Mouse (Mus musculus) stomach, embryonic 15.5 days (tissue): ENCODE measurements around the gene Coro7. TPM values are rescaled to one million over a fixed set of nuclear protein-coding genes. Genes with fewer than 3 reads are reported as not detected.
A peak's percentile ranks its signal among the peaks of the same experiment; 100 is the strongest.

ENCODE experiments used
- ATAC-seq: fragments of 200-750 bp; cut with Nextera tagmentation; 2 replicates; pipeline ENCODE4 v1.8.0; 2017; ENCODE audit warnings: low read depth, moderate number of reproducible peaks, moderate TSS enrichment; ENCODE audit not compliant: insufficient read depth, low FRiP score
- H3K27ac ChIP-seq: fragments of 300-500 bp; sonication (generic); 2 replicates; pipeline ENCODE4 v1.5.1; 2015; ENCODE audit warnings: mild to moderate bottlenecking, inconsistent platforms
- H3K27me3 ChIP-seq: fragments of 300-500 bp; sonication (generic); replicated peaks from 2 replicates; pipeline ENCODE4 v1.6.1; 2015; ENCODE audit warnings: inconsistent platforms
- H3K36me3 ChIP-seq: fragments of 300-500 bp; sonication (generic); 2 replicates; pipeline ENCODE4 v1.6.1; 2015; ENCODE audit warnings: inconsistent platforms
- H3K4me1 ChIP-seq: fragments of 300-500 bp; sonication (generic); 2 replicates; pipeline ENCODE4 v1.6.1; 2015; ENCODE audit warnings: inconsistent platforms
- H3K4me2 ChIP-seq: fragments of 300-500 bp; sonication (generic); 2 replicates; pipeline ENCODE4 v1.6.1; 2015; ENCODE audit warnings: mild to moderate bottlenecking, inconsistent platforms
- H3K4me3 ChIP-seq: fragments of 300-500 bp; sonication (generic); replicated peaks from 2 replicates; pipeline ENCODE4 v1.5.1; 2015; ENCODE audit warnings: inconsistent platforms
- H3K9ac ChIP-seq: fragments of 300-500 bp; sonication (generic); 2 replicates; pipeline ENCODE4 v1.6.1; 2015; ENCODE audit warnings: inconsistent platforms
- H3K9me3 ChIP-seq: fragments of 300-500 bp; sonication (generic); 2 replicates; pipeline ENCODE4 v1.6.1; 2016; ENCODE audit warnings: inconsistent platforms
- WGBS: fragments of 180-500 bp; shearing (Covaris S2); methylation state at CpG from one replicate; pipeline ENCODE4 v1.1.7; 2015; 5-methylcytosine and 5-hydroxymethylcytosine counted together
- polyA plus RNA-seq: library from polyadenylated mRNA; unstranded; fragments of >200 nt; fragmentation: Nextera tagmentation; extraction: Ambion mirVana; gene quantifications from 2 replicates; pipeline ENCODE4 v1.2.1, GENCODE M21; 2015

The Coro7 gene
- 16.3 and 20.8 TPM in 2 replicates for polyA plus RNA-seq

GRCm38 (mm10) chr16:4679121-4680018 lies at the start of gene Coro7:
TSS of gene Coro7 (minus strand) at chr16:4679777.
- no peaks in the 10 kb centered on the region for H3K9me3 ChIP-seq
- H3K27me3 ChIP-seq, result no peaks in the 10 kb centered on the region
- peak within 1 kb of the TSS; percentile 93 for H3K4me2 ChIP-seq
- H3K4me1 ChIP-seq, result peaks cover 7% of the 10 kb centered on the region
- H3K9ac ChIP-seq, result peak within 1 kb of the TSS; percentile 58
- H3K4me3 ChIP-seq, result peak within 1 kb of the TSS; percentile 76
- under 1% methylated on average over 47 of the region's 47 CpGs for WGBS
- ATAC-seq, result peak; percentile 89
- H3K36me3 ChIP-seq, result peaks cover 8% of the 10 kb centered on the region; the same call in 1 of the 2 replicates
- peak within 1 kb of the TSS; percentile 69 for H3K27ac ChIP-seq

- H3K4me2 ChIP-seq, result no peak overlapping the region
- no peak overlapping the region for H3K9ac ChIP-seq
- no peaks in the 10 kb centered on the region for H3K9me3 ChIP-seq
- H3K27ac ChIP-seq, result no peak overlapping the region
- no peak overlapping the region for H3K4me3 ChIP-seq
- no peaks in the 10 kb centered on the region for H3K36me3 ChIP-seq
- 0 out of 2 replicates have a peak, but pooled peaks cover 3% of the 10 kb centered on the region for H3K4me1 ChIP-seq
- 58% methylated on average over 1 of the region's 1 CpGs for WGBS
- no peak for ATAC-seq
- H3K27me3 ChIP-seq, result no peaks in the 10 kb centered on the region
These were observed 48.4 kb upstream of the Coro7 start for GRCm38 (mm10) chr16:4727963-4728362.

- Histone ChIP-seq H3K4me1 (0 out of 2 replicates have a peak, but pooled peaks cover 3% of the 10 kb centered on the region), H3K27ac (no peak overlapping the region), H3K9ac (no peak overlapping the region), H3K4me2 (peak overlapping the region; percentile 76; the same call in 1 of the 2 replicates), H3K27me3 (no peaks in the 10 kb centered on the region), H3K4me3 (0 out of 2 replicates have a peak overlapping the region, but pooled peaks have one; percentile 10), H3K9me3 (no peaks in the 10 kb centered on the region), H3K36me3 (no peaks in the 10 kb centered on the region)
- ATAC-seq, result no peak
- WGBS, result 80% methylated on average over 1 of the region's 1 CpGs
These were observed 47.9 kb upstream of the Coro7 start for GRCm38 (mm10) chr16:4727526-4727925.

GRCm38 (mm10) chr16:4726528-4727128 lies 47.1 kb upstream of the Coro7 start:
- peak; percentile 63 for ATAC-seq
- peak overlapping the region; percentile 83 for H3K9ac ChIP-seq
- under 1% methylated on average over 38 of the region's 40 CpGs for WGBS
- peak overlapping the region; percentile 74 for H3K4me3 ChIP-seq
- no peaks in the 10 kb centered on the region for H3K9me3 ChIP-seq
- 0 out of 2 replicates have a peak, but pooled peaks cover 3% of the 10 kb centered on the region for H3K4me1 ChIP-seq
- H3K36me3 ChIP-seq, result no peaks in the 10 kb centered on the region
- H3K4me2 ChIP-seq, result peak overlapping the region; percentile 76
- H3K27me3 ChIP-seq, result no peaks in the 10 kb centered on the region
- H3K27ac ChIP-seq, result peak overlapping the region; percentile 85

GRCm38 (mm10) chr16:4725780-4726527 lies 46.4 kb upstream of the Coro7 start, which contains the start of gene Hmox2:
TSS of gene Hmox2 (plus strand) at chr16:4726361.
- peak; percentile 94 for ATAC-seq
- Histone ChIP-seq H3K27me3 (no peaks in the 10 kb centered on the region), H3K36me3 (no peaks in the 10 kb centered on the region), H3K4me3 (peak within 1 kb of the TSS; percentile 74), H3K9me3 (no peaks in the 10 kb centered on the region), H3K27ac (peak within 1 kb of the TSS; percentile 85), H3K9ac (peak within 1 kb of the TSS; percentile 83), H3K4me1 (0 out of 2 replicates have a peak, but pooled peaks cover 3% of the 10 kb centered on the region), H3K4me2 (peak within 1 kb of the TSS; percentile 76)
- 5% methylated on average over 34 of the region's 35 CpGs for WGBS

GRCm38 (mm10) chr16:4725266-4725665 lies 45.7 kb upstream of the Coro7 start:
- no peak for ATAC-seq
- 65% methylated on average over 4 of the region's 4 CpGs for WGBS

GRCm38 (mm10) chr16:4722915-4723209 lies 43.3 kb upstream of the Coro7 start:
- H3K4me1 ChIP-seq, result 0 out of 2 replicates have a peak, but pooled peaks cover 3% of the 10 kb centered on the region
- H3K36me3 ChIP-seq, result no peaks in the 10 kb centered on the region
- WGBS, result 67% methylated on average over 3 of the region's 3 CpGs
- H3K27ac ChIP-seq, result no peak overlapping the region
- H3K27me3 ChIP-seq, result no peaks in the 10 kb centered on the region
- H3K4me2 ChIP-seq, result no peak overlapping the region
- H3K9me3 ChIP-seq, result no peaks in the 10 kb centered on the region
- no peak overlapping the region for H3K4me3 ChIP-seq
- no peak for ATAC-seq
- H3K9ac ChIP-seq, result no peak overlapping the region

More at GRCm38 (mm10) chr16:4725266-4725665, 45.7 kb upstream of the Coro7 start:
- Histone ChIP-seq H3K4me2 (no peak overlapping the region), H3K36me3 (no peaks in the 10 kb centered on the region), H3K9me3 (no peaks in the 10 kb centered on the region), H3K27me3 (no peaks in the 10 kb centered on the region), H3K9ac (no peak overlapping the region), H3K4me1 (0 out of 2 replicates have a peak, but pooled peaks cover 3% of the 10 kb centered on the region), H3K4me3 (no peak overlapping the region), H3K27ac (no peak overlapping the region)

- H3K4me3 ChIP-seq, result no peak overlapping the region
- H3K27me3 ChIP-seq, result no peaks in the 10 kb centered on the region
- H3K36me3 ChIP-seq, result no peaks in the 10 kb centered on the region
- H3K4me2 ChIP-seq, result no peak overlapping the region
- H3K4me1 ChIP-seq, result no peaks in the 10 kb centered on the region
- H3K9ac ChIP-seq, result no peak overlapping the region
- ATAC-seq, result no peak
- no peaks in the 10 kb centered on the region for H3K9me3 ChIP-seq
- WGBS, result 59% methylated on average over 7 of the region's 7 CpGs
- H3K27ac ChIP-seq, result no peak overlapping the region
These were observed 42.7 kb upstream of the Coro7 start for GRCm38 (mm10) chr16:4722128-4722914.

- H3K9me3 ChIP-seq, result no peaks in the 10 kb centered on the region
- peak within 1 kb of the TSS; percentile 63 for H3K4me3 ChIP-seq
- peak within 1 kb of the TSS; percentile 62 for H3K9ac ChIP-seq
- peak within 1 kb of the TSS; percentile 81 for H3K4me2 ChIP-seq
- H3K27me3 ChIP-seq, result no peaks in the 10 kb centered on the region
- 14% methylated on average over 33 of the region's 33 CpGs for WGBS
- peaks cover 14% of the 10 kb centered on the region for H3K36me3 ChIP-seq
- peak within 1 kb of the TSS; percentile 79 for H3K27ac ChIP-seq
- ATAC-seq, result peak; percentile 80; the same call in 1 of the 2 replicates
- no peaks in the 10 kb centered on the region for H3K4me1 ChIP-seq
These were observed 39.4 kb upstream of the Coro7 start, which contains the start of gene Nmral1 for GRCm38 (mm10) chr16:4718753-4719518. TSS of gene Nmral1 (minus strand) at chr16:4719356.

- WGBS, result 44% methylated on average over 3 of the region's 3 CpGs
- no peaks in the 10 kb centered on the region for H3K4me1 ChIP-seq
- no peak overlapping the region for H3K27ac ChIP-seq
- H3K4me2 ChIP-seq, result peak overlapping the region; percentile 81
- H3K9ac ChIP-seq, result no peak overlapping the region
- ATAC-seq, result no peak
- no peaks in the 10 kb centered on the region for H3K9me3 ChIP-seq
- no peaks in the 10 kb centered on the region for H3K27me3 ChIP-seq
- H3K36me3 ChIP-seq, result peaks cover 14% of the 10 kb centered on the region
- H3K4me3 ChIP-seq, result peak overlapping the region; percentile 63
These were observed 38.3 kb upstream of the Coro7 start for GRCm38 (mm10) chr16:4717866-4718265.
